Mouse (Mus musculus): ENCODE results near the gene Pdxk. TPM values are rescaled to one million over a fixed set of nuclear protein-coding genes. Genes with fewer than 3 reads are reported as not detected.
"Not testable (repeated sequence)": the region's sequence is repeated elsewhere in the genome, so short reads cannot be mapped to it uniquely, and the experiment has no call there.

Gene Pdxk
- total RNA-seq, 2 experiments from 2014 or later = 10.6 to 11.7 TPM

DNA sequence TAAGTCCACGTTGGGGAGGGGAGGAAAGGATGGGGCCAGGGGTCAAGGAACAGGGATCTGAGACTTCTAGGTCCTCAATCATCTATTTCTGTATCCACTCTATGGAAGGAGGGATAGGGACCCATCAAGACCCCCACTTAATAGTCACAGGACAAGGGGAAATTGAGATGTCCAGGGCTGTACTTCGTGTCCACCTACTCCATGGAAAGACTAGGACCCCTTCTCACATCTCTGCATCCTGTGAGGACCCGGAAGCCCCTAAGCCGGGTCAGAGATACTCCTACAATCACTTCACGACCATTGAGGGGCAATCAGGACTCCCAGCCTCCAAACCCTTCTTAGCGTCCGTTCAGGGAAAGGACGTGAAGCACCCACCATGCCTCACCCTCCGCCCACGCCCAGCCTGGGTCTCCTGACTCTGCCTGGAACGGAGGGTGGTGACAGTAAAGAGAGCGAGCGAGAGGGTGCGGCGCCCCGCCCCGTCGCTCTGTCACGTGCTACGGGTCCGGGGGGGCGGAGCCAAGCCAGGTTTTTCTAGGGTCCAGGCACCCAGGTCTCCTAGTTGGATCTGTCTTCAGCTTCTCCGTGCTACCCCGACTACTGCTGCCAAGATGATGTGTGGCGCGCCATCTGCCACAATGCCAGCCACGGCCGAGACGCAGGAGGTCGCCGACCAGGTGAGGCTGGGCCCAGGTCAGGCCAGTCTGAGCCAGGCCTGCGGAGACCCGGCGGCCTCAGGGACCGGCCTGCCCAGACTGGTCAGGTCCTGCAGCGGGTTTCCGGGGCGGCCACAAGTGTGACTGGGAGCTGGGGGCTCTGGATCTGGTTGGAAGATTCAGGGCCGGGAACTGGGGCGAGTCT lies 39.4 kb downstream of the Pdxk start, which contains the start of gene Cstb:
Cstb (plus strand) TSS at position 489 of the 861 bp plus-strand sequence.
- intact Hi-C loops (cut with DNase I) = no loop called here

DNA sequence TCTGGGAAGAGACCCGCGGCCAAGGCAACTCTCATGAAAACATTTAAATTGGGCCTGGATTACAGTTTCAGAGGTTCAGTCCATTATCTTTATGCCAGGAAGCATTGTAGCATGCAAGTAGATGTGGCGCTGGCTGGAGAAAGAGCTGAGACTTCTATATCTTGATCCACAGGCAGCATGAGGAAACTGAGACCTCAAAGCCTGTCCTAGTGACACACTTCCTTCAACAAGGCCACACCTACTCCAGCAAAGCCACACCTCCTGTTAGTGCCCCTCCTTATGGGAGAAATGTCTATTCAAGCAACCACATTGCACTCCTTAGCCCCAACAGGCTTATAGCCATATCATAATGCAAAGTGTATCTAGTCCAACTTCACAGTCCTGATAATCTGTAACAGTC lies 42.2 kb downstream of the Pdxk start:
- DNase-seq = no peak
- intact Hi-C loops (cut with DNase I) = no loop called here

More for the DNA sequence above, 39.4 kb downstream of the Pdxk start, which contains the start of gene Cstb:
- peak; percentile 81 to 83 for DNase-seq

- intact Hi-C loops (cut with DNase I) = no loop called here
Measured at GRCm38 (mm10) chr10:78420929-78421328, 43.8 kb downstream of the Pdxk start.

GRCm38 (mm10) chr10:78418791-78419190 lies 46.0 kb downstream of the Pdxk start:
- no peak for DNase-seq
- intact Hi-C loops (cut with DNase I) = no loop called here

More at GRCm38 (mm10) chr10:78420929-78421328, 43.8 kb downstream of the Pdxk start:
- DNase-seq = no peak

- intact Hi-C loops (cut with DNase I) = no loop called here
- no peak for DNase-seq
Measured at GRCm38 (mm10) chr10:78417888-78418287, 46.9 kb downstream of the Pdxk start.

DNA sequence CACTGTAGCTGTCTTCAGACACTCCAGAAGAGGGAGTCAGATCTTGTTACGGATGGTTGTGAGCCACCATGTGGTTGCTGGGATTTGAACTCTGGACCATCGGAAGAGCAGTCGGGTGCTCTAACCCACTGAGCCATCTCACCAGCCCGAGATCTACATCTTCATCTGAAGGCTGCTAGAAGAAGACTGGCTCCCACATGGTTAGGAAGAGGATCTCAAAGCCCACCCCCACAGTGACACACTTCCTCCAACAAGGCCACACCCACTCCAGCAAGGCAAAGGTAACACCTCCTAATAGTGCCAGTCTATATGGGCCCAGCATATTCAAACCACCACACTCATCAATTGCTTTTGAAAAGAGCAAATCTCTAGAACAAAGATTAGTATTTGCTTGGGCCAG lies 49.8 kb downstream of the Pdxk start:
- intact Hi-C loops (cut with DNase I) = loop anchor here (5.0 kb wide), 1 partner anchor 682 kb away; the partner anchor contains the start of gene 2610008E11Rik
- not testable (repeated sequence) for DNase-seq

GRCm38 (mm10) chr10:78413152-78413520 lies 51.6 kb downstream of the Pdxk start:
- DNase-seq = no peak
- intact Hi-C loops (cut with DNase I) = loop anchor here (5.0 kb wide), 1 partner anchor 684 kb away; the partner anchor contains the start of gene 2610008E11Rik

GRCm38 (mm10) chr10:78412319-78413151 lies 52.2 kb downstream of the Pdxk start, which contains the start of gene Rrp1:
Gene Rrp1 (minus strand): TSS chr10:78413043.
- peak; percentile 93 to 95 for DNase-seq
- intact Hi-C loops (cut with DNase I) = loop anchor here (1.0 to 5.0 kb wide), 2 partner anchors 168 to 685 kb away; partner anchors contain the start of genes 2610008E11Rik and Trappc10

DNA sequence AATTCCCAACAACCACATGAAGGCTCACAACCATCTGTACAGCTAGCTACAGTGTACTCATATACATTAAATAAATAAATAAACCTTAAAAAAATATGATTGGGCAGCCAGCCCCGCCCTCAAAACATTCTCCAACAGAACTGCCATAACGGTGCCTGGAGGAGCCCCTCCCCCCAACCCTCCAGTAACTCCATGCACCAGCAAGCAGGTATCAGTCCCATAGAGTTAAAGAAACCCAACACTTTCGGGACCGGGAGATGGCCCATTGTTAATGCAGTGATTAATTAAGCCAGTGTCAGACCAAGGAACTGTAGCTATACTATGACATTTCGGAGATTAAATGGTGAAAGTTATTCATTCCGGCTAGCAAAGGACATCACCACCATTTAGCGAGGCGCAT lies 52.9 kb downstream of the Pdxk start:
- intact Hi-C loops (cut with DNase I) = loop anchor here (1.0 to 5.0 kb wide), 2 partner anchors 168 to 685 kb away; partner anchors contain the start of genes 2610008E11Rik and Trappc10
- DNase-seq = no peak

DNA sequence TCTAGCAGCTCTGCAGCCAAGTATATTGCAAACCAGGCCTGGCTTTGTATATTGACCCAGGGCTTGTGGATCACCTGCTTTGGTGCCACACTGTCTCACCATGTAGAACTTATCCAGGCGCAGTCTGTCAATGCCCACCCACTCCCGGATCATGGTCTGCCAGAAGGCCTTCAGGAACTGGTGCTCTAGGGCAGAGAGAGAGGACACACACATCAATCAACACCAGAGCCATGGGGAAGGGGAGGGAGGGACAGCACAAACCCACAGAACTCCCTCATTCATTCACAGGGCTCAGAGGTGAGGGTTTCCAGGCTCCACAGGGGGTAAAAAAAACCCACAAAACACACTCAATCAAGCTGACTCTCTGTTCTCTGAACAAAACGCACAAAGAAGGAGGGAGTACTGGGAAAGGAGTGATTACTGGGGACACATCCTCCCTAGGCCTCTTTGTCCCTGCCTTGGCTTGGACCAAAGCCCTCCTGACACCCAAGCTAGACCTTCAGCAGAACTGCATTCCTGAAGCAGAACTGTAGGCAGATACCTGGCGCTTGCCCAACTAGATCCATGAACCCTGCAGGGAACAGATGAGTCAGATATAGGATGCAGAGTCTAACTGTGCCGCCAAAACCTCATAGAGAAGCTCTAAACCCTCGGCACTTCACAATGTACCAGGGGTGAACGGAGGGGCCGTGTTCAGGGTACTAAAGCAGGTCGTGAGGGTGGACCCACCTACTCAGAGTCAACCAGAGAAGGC lies 55.6 kb downstream of the Pdxk start:
- DNase-seq = no peak
- intact Hi-C loops (cut with DNase I) = no loop called here

DNA sequence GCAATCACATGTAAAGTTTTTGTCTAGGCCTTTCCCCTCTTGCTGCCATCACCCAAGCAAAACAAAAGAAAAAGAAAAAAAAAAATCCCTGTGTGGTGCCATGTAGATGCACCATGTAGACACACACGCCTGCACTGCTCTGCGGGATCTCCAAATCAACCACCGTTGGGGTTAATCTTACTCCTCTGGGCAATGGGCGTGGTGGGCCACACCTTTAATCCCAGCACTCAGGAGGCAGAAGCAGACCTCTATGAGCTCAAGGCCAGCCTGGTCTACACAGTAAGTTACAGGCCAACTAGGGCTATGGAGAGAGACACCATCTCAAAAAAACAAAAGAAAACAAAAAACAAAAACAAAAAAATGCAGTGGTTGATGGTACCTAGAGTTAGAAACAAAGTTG lies 57.6 kb downstream of the Pdxk start:
- no peak for DNase-seq
- intact Hi-C loops (cut with DNase I) = no loop called here

DNA sequence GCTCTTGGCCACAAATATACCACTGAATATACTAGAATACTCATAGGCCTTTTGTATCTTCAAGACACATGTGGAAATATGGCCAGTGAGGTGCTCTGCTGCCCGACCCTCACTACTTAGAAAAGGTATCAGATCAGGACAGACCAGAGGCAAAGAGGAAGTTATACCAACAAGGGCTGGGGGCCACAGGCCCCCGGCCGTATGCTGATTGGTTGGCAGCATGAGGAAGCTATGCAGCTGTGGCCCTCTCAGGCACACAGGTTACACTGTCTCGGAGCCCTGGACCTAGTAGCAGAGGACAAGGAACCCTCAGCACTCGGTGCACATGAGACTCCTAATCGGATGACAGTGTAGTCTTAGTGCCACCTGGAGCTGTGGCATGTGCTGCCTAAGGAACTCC lies 58.6 kb downstream of the Pdxk start:
- intact Hi-C loops (cut with DNase I) = no loop called here
- no peak for DNase-seq

DNA sequence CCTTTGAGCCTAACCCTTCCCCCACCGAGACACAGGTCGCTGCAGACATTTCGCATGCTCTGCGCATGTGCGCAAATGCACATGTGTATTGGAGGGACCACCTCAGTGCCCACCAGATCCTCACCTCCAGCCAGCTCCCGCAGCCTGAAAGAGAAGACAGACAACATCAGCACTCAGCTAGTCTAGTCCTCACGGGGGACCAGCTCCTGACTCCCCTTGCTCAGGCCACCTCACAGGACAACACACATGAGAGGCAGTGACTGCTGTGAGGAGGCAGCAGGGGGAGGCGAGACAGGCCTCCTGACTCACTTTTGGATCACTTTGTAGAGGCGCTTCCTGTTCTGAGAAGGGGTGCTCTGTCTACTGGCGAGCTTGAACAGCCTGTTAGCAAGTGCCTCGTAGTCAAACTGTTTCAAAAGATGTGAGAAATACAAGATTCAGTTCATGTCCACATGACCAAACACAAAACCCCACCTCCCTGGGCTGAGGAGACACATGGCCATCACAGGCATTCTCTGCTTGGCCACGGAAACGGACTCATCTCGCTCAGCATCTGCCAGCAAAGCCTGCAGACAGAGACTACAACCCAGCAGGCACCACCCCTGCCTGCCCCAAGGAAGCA lies 62.4 kb downstream of the Pdxk start:
- intact Hi-C loops (cut with DNase I) = no loop called here
- no peak for DNase-seq

- intact Hi-C loops (cut with DNase I) = no loop called here
- no peak for DNase-seq
Measured at GRCm38 (mm10) chr10:78401127-78401526, 63.6 kb downstream of the Pdxk start.

- intact Hi-C loops (cut with DNase I) = no loop called here
- DNase-seq = no peak
Measured at GRCm38 (mm10) chr10:78399090-78399657, 65.6 kb downstream of the Pdxk start.

GRCm38 (mm10) chr10:78396625-78396885 lies 68.2 kb downstream of the Pdxk start:
- intact Hi-C loops (cut with DNase I) = loop anchor here (1.0 kb wide), 1 partner anchor 117 kb away; no protein-coding TSS in a partner anchor
- DNase-seq = no peak

DNA sequence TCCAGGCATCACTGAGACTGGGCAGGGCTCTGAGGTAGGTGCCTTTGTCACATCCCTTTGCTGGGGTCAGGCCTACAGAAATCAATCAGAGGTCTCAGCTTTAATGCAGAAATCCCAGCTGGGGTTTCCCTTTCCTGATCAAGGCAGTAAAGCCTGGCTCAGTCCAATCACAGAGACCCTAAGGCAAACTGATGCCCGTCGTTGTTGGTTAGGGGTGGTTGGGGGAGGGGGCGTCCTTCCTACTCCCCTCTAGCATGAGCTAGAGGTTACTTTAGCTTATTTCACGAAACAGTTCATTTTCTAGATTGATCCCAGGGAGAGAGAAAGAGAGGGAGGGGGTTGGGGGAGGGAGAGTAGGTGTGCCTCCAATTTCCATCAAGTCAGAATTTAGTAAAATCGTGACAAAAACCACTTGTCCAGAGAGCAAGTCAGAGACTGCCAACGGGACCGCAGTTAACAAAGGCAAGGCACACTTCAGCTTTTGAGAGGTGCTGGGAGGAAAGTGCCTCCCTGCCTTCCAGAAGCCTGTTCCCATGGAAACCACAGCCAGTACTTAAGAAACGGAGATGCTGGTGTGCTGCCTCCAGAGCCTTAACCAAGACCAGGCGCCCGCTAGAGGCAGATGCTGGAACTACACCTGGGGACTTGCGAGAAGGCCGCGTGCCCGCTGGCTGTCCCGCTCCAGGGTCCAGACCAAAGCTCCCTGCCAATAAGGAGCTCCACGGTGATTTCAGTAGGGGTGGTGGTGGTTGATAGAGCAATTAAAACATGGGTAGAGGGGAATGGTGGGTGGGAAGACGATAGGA lies 68.8 kb downstream of the Pdxk start:
- intact Hi-C loops (cut with DNase I) = loop anchor here (1.0 kb wide), 1 partner anchor 117 kb away; no protein-coding TSS in a partner anchor
- peak; percentile 91 to 98 for DNase-seq

DNA sequence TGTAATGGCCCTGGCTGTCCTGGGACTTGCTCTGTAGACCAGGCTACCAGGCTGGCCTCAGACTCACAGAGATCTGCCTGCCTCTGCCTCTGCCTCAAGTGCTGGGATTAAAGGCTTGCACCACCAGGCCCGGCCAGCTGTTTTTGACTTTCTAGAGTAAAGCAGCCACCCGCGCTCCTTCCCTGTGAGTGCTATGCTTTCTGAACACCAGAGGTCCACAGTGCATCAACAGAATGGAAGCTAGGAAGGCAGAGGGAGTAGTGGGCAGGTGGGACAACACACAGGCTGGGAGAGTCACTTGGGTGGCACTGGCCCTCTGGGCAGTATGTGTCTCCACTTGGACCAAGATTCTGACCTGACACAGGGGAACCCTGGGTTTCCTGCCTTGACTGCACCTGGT lies 69.4 kb downstream of the Pdxk start:
- intact Hi-C loops (cut with DNase I) = no loop called here
- DNase-seq = no peak

GRCm38 (mm10) chr10:78392072-78392471 lies 72.7 kb downstream of the Pdxk start:
- intact Hi-C loops (cut with DNase I) = loop anchor here (1.0 kb wide), 2 partner anchors 69 to 113 kb away; no protein-coding TSS in a partner anchor
- peak; percentile 82 to 89 for DNase-seq
